Mouse (Mus musculus) small intestine, adult 2 months (tissue): Measurements from ENCODE around the gene Lamp5.

Experiments
- CTCF ChIP-seq: fragments of 200-500 bp; IDR thresholded peaks from 2 replicates; pipeline ENCODE4 v1.5.1; 2012; ENCODE audit warnings: low read depth, mild to moderate bottlenecking, control low read depth, inconsistent platforms, low read length, moderate library complexity, mixed read lengths; ENCODE audit not compliant: insufficient replicate concordance, insufficient read length; ENCODE audit errors: extremely low read depth
- POLR2A ChIP-seq: fragments of 200-500 bp; IDR thresholded peaks from 2 replicates; pipeline ENCODE4 v1.6.1; 2012; ENCODE audit warnings: low read depth, mild to moderate bottlenecking, control low read depth, inconsistent platforms, low read length, moderate library complexity

GRCm38 (mm10) chr2:136113374-136113773 lies 61.3 kb downstream of the Lamp5 start:
- no peak for TF ChIP-seq CTCF
- TF ChIP-seq POLR2A: no peak
